Mouse (Mus musculus) limb, embryonic 13.5 days (tissue): ENCODE results near the gene Kdm2a. TPM values are rescaled to one million over a fixed set of nuclear protein-coding genes. Genes with fewer than 3 reads are reported as not detected.
A peak's percentile ranks its signal among the peaks of the same experiment; 100 is the strongest.

Experiments
- ATAC-seq: fragments of 200-750 bp; cut with Nextera tagmentation; 2 replicates; pipeline ENCODE4 v1.8.0; 2017; ENCODE audit warnings: low read depth, moderate number of reproducible peaks, moderate TSS enrichment; ENCODE audit not compliant: low FRiP score
- H3K27ac ChIP-seq: fragments of 300-500 bp; sonication (generic); 2 replicates; pipeline ENCODE4 v1.5.1; 2015; ENCODE audit warnings: inconsistent platforms, mild to moderate bottlenecking, moderate library complexity
- H3K27me3 ChIP-seq: fragments of 300-500 bp; sonication (generic); 2 replicates; pipeline ENCODE4 v1.6.1; 2015; ENCODE audit warnings: mild to moderate bottlenecking, inconsistent platforms
- H3K36me3 ChIP-seq: fragments of 300-500 bp; sonication (generic); 2 replicates; pipeline ENCODE4 v1.6.1; 2015; ENCODE audit warnings: inconsistent platforms, mild to moderate bottlenecking, moderate library complexity
- H3K4me1 ChIP-seq: fragments of 300-500 bp; sonication (generic); 2 replicates; pipeline ENCODE4 v1.6.1; 2015; ENCODE audit warnings: inconsistent platforms
- H3K4me2 ChIP-seq: fragments of 300-500 bp; sonication (generic); replicated peaks from 2 replicates; pipeline ENCODE4 v1.6.1; 2015; ENCODE audit warnings: inconsistent platforms, mild to moderate bottlenecking, moderate library complexity
- H3K4me3 ChIP-seq: fragments of 300-500 bp; sonication (generic); 2 replicates; pipeline ENCODE4 v1.5.1; 2015; ENCODE audit warnings: moderate library complexity, mild to moderate bottlenecking, inconsistent platforms
- H3K9ac ChIP-seq: fragments of 300-500 bp; sonication (generic); 2 replicates; pipeline ENCODE4 v1.6.1; 2015; ENCODE audit warnings: mild to moderate bottlenecking, inconsistent platforms
- H3K9me3 ChIP-seq: fragments of 300-500 bp; sonication (generic); 2 replicates; pipeline ENCODE4 v1.6.1; 2016; ENCODE audit warnings: inconsistent platforms
- WGBS: fragments of 180-500 bp; shearing (Covaris S2); methylation state at CpG from one replicate; pipeline ENCODE4 v1.1.7; 2015; 5-methylcytosine and 5-hydroxymethylcytosine counted together
- polyA plus RNA-seq: library from polyadenylated mRNA; unstranded; fragments of >200 nt; fragmentation: Nextera tagmentation; extraction: Ambion mirVana; gene quantifications from 2 replicates; pipeline ENCODE4 v1.2.1, GENCODE M21; 2015

The Kdm2a gene
- 53.9 TPM in 2 replicates for polyA plus RNA-seq

- peak within 1 kb of the TSS; percentile 82 for H3K4me2 ChIP-seq
- peaks cover 20% of the 10 kb centered on the region for H3K4me1 ChIP-seq
- no peaks in the 10 kb centered on the region for H3K9me3 ChIP-seq
- H3K36me3 ChIP-seq = no peaks in the 10 kb centered on the region; the same call in 1 of the 2 replicates
- H3K4me3 ChIP-seq = peak within 1 kb of the TSS; percentile 99
- H3K27me3 ChIP-seq = no peaks in the 10 kb centered on the region
- WGBS = 1% methylated on average over 79 of the region's 82 CpGs
- H3K9ac ChIP-seq = peak within 1 kb of the TSS; percentile 86
- H3K27ac ChIP-seq = peak within 1 kb of the TSS; percentile 90
- peak; percentile 10 for ATAC-seq
Observed at GRCm38 (mm10) chr19:4397798-4398629, at the start of gene Kdm2a. Gene Kdm2a, minus strand, starts transcription at chr19:4398285.

- H3K4me2 ChIP-seq = no peak overlapping the region
- no peak overlapping the region for H3K27ac ChIP-seq
- H3K4me3 ChIP-seq = no peak overlapping the region
- H3K9me3 ChIP-seq = no peaks in the 10 kb centered on the region
- no peak for ATAC-seq
- no peak overlapping the region for H3K9ac ChIP-seq
- peaks cover 8% of the 10 kb centered on the region; the same call in 1 of the 2 replicates for H3K4me1 ChIP-seq
- H3K27me3 ChIP-seq = no peaks in the 10 kb centered on the region
- WGBS = 82% methylated on average over 9 of the region's 9 CpGs
- no peaks in the 10 kb centered on the region for H3K36me3 ChIP-seq
Observed at GRCm38 (mm10) chr19:4447445-4447844, 49.4 kb upstream of the Kdm2a start.

GRCm38 (mm10) chr19:4446661-4447420, 48.8 kb upstream of the Kdm2a start:
- no peak for ATAC-seq
- H3K36me3 ChIP-seq = no peaks in the 10 kb centered on the region
- H3K4me1 ChIP-seq = peaks cover 7% of the 10 kb centered on the region
- no peak overlapping the region for H3K9ac ChIP-seq
- no peaks in the 10 kb centered on the region for H3K27me3 ChIP-seq
- H3K4me3 ChIP-seq = no peak overlapping the region
- 86% methylated on average over 8 of the region's 8 CpGs for WGBS
- H3K27ac ChIP-seq = no peak overlapping the region
- H3K4me2 ChIP-seq = no peak overlapping the region
- H3K9me3 ChIP-seq = no peaks in the 10 kb centered on the region

- Histone ChIP-seq H3K4me2 (no peak overlapping the region), H3K4me3 (no peak overlapping the region), H3K27ac (no peak overlapping the region), H3K36me3 (no peaks in the 10 kb centered on the region), H3K9ac (no peak overlapping the region), H3K9me3 (no peaks in the 10 kb centered on the region), H3K27me3 (no peaks in the 10 kb centered on the region), H3K4me1 (peaks cover 45% of the 10 kb centered on the region)
- no peak for ATAC-seq
- WGBS = 10% methylated on average over 3 of the region's 3 CpGs
Observed at GRCm38 (mm10) chr19:4442408-4442807, 44.3 kb upstream of the Kdm2a start.

- Histone ChIP-seq H3K4me3 (no peak overlapping the region), H3K9ac (no peak overlapping the region), H3K36me3 (no peaks in the 10 kb centered on the region), H3K4me2 (peak overlapping the region; percentile 19), H3K27me3 (no peaks in the 10 kb centered on the region), H3K9me3 (no peaks in the 10 kb centered on the region), H3K4me1 (peaks cover 45% of the 10 kb centered on the region), H3K27ac (no peak overlapping the region)
- 28% methylated on average over 10 of the region's 10 CpGs for WGBS
- ATAC-seq = peak; percentile 28; the same call in 1 of the 2 replicates
Observed at GRCm38 (mm10) chr19:4441621-4442161, 43.6 kb upstream of the Kdm2a start.

GRCm38 (mm10) chr19:4441090-4441591, 43.1 kb upstream of the Kdm2a start:
- no peak overlapping the region for H3K27ac ChIP-seq
- no peak overlapping the region; the same call in 1 of the 2 replicates for H3K4me2 ChIP-seq
- no peak overlapping the region for H3K9ac ChIP-seq
- no peak overlapping the region for H3K4me3 ChIP-seq
- H3K4me1 ChIP-seq = peaks cover 45% of the 10 kb centered on the region
- peaks cover 5% of the 10 kb centered on the region for H3K36me3 ChIP-seq
- no peaks in the 10 kb centered on the region for H3K9me3 ChIP-seq
- no peak; the same call in 1 of the 2 replicates for ATAC-seq
- no peaks in the 10 kb centered on the region for H3K27me3 ChIP-seq
- 32% methylated on average over 6 of the region's 6 CpGs for WGBS

GRCm38 (mm10) chr19:4440222-4440621, 42.1 kb upstream of the Kdm2a start:
- peak overlapping the region; percentile 83 for H3K4me3 ChIP-seq
- no peak overlapping the region for H3K9ac ChIP-seq
- H3K9me3 ChIP-seq = no peaks in the 10 kb centered on the region

GRCm38 (mm10) chr19:4439161-4439801, 41.2 kb upstream of the Kdm2a start, which contains the start of gene Rhod:
Gene Rhod, minus strand, starts transcription at chr19:4439432.
- H3K36me3 ChIP-seq = peaks cover 16% of the 10 kb centered on the region
- H3K9me3 ChIP-seq = no peaks in the 10 kb centered on the region
- peak within 1 kb of the TSS; percentile 55; the same call in 1 of the 2 replicates for H3K27ac ChIP-seq
- peak within 1 kb of the TSS; percentile 85 for H3K9ac ChIP-seq
- WGBS = under 1% methylated on average over 51 of the region's 51 CpGs
- ATAC-seq = peak; percentile 57; the same call in 1 of the 2 replicates
- peak within 1 kb of the TSS; percentile 91 for H3K4me2 ChIP-seq
- H3K27me3 ChIP-seq = no peaks in the 10 kb centered on the region
- peak within 1 kb of the TSS; percentile 83 for H3K4me3 ChIP-seq
- H3K4me1 ChIP-seq = peaks cover 45% of the 10 kb centered on the region

More at GRCm38 (mm10) chr19:4440222-4440621, 42.1 kb upstream of the Kdm2a start:
- Histone ChIP-seq H3K27ac (no peak overlapping the region), H3K36me3 (peaks cover 15% of the 10 kb centered on the region), H3K4me2 (peak overlapping the region; percentile 91), H3K4me1 (peaks cover 45% of the 10 kb centered on the region), H3K27me3 (no peaks in the 10 kb centered on the region)
- 11% methylated on average over 8 of the region's 8 CpGs for WGBS
- no peak for ATAC-seq

- 0 out of 2 replicates have a peak, but pooled peaks have one; percentile 6 for ATAC-seq
- no peaks in the 10 kb centered on the region for H3K27me3 ChIP-seq
- peak overlapping the region; percentile 91 for H3K4me2 ChIP-seq
- peaks cover 45% of the 10 kb centered on the region for H3K4me1 ChIP-seq
- H3K9ac ChIP-seq = peak overlapping the region; percentile 85
- H3K27ac ChIP-seq = peak overlapping the region; percentile 55; the same call in 1 of the 2 replicates
- 1% methylated on average over 8 of the region's 8 CpGs for WGBS
- peaks cover 17% of the 10 kb centered on the region for H3K36me3 ChIP-seq
- H3K9me3 ChIP-seq = no peaks in the 10 kb centered on the region
- peak overlapping the region; percentile 83 for H3K4me3 ChIP-seq
Observed at GRCm38 (mm10) chr19:4438791-4439160, 40.7 kb upstream of the Kdm2a start.

GRCm38 (mm10) chr19:4437886-4438285, 39.8 kb upstream of the Kdm2a start:
- Histone ChIP-seq H3K9me3 (no peaks in the 10 kb centered on the region), H3K9ac (peak overlapping the region; percentile 85), H3K27me3 (no peaks in the 10 kb centered on the region), H3K36me3 (peaks cover 22% of the 10 kb centered on the region), H3K4me2 (peak overlapping the region; percentile 91), H3K4me3 (peak overlapping the region; percentile 83; the same call in 1 of the 2 replicates), H3K4me1 (peaks cover 45% of the 10 kb centered on the region), H3K27ac (no peak overlapping the region)
- WGBS = 74% methylated on average over 6 of the region's 6 CpGs
- ATAC-seq = no peak

GRCm38 (mm10) chr19:4436254-4436653, 38.2 kb upstream of the Kdm2a start:
- H3K27me3 ChIP-seq = no peaks in the 10 kb centered on the region
- no peak overlapping the region for H3K4me3 ChIP-seq
- H3K9ac ChIP-seq = no peak overlapping the region
- 93% methylated on average over 3 of the region's 3 CpGs for WGBS
- H3K36me3 ChIP-seq = peaks cover 35% of the 10 kb centered on the region
- H3K4me2 ChIP-seq = no peak overlapping the region
- peaks cover 33% of the 10 kb centered on the region for H3K4me1 ChIP-seq
- no peak for ATAC-seq
- H3K9me3 ChIP-seq = no peaks in the 10 kb centered on the region
- H3K27ac ChIP-seq = no peak overlapping the region
